In the genomic region with DNA sequence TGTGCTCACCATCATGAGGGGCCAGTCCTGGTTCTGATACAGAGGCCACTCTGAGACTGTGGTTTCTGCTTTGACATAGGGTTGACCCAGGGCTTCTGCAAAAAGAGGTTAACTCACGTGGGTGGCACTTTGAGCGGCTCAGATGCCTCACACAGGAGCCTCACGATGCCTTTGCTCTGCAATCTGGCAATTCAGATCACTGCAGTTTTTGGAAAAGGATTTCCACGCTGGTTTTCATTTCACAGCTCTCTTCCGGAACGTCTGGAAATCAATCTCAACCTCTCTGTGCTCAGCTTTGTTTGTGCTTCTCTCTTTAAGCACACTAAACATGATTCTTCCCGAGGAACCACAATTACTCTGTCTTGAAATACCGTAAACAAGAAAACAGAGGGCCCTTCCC, we compare ENCODE assay signal across 25 mouse cellular contexts. TPM values are rescaled to one million over a fixed set of nuclear protein-coding genes. Genes with fewer than 3 reads are reported as not detected.
DNase-seq lines count a peak whose midpoint lies in the region; ATAC-seq and TF ChIP-seq lines count a peak whose summit lies in the region.
"Had no signal": no experiment of that assay in that cellular context is flagged by ENCODE, and none has a peak within 500 bp of the region (broad histone marks: within the 10 kb centered on the region; RNA-seq: fewer than 3 reads in every experiment).

No protein-coding gene starts in this region.

- DNase-seq in cerebellum, adult 11-12 months, result peak; percentile 2
- no peak for DNase-seq in layer of hippocampus, adult 2 months (ENCODE audit: low spot score in 2 of 2)
- DNase-seq in layer of hippocampus, adult 9-11 months, result no peak
- DNase-seq in brain, adult 2 months (ENCODE audit: low read depth, low spot score), result peak; percentile 52
- DNase-seq in embryo, embryonic 11 days, result no peak
- DNase-seq: adrenal gland, adult 8-10 months; adrenal gland, postnatal 14 days; adrenal gland, postnatal 36 days; B cell, adult 2 months; cerebellum, adult 18-20 months; cerebellum, adult 8-10 months; cerebellum, adult 9-11 months; cerebellum, postnatal 14 days; cerebellum, postnatal 36 days; forebrain, postnatal 0 days had no signal

- no peak for TF ChIP-seq CTCF in layer of hippocampus, adult 2 months (conservative IDR thresholded peaks at IDR 0.05)

- no peak for ATAC-seq in cerebellum, adult (ENCODE audit: insufficient number of reproducible peaks, low FRiP score, low TSS enrichment)
- ATAC-seq: activated CD4-positive, CD25-positive, alpha-beta regulatory T cell, adult 4 months; CD4-positive, CD25-positive, alpha-beta regulatory T cell, adult 4 months; forebrain, embryonic 13.5 days; forebrain, embryonic 15.5 days; forebrain, postnatal 0 days; Patski had no signal

- H3K27ac ChIP-seq in layer of hippocampus, adult 2 months, result peak overlapping the region; percentile 44; the same call in 1 of the 2 replicates
- H3K27ac ChIP-seq: embryonic facial prominence, embryonic 10.5 days; embryonic facial prominence, embryonic 12.5 days; forebrain, embryonic 13.5 days; forebrain, embryonic 15.5 days had no signal

- no peak overlapping the region for H3K4me3 ChIP-seq in layer of hippocampus, adult 2 months
- H3K4me3 ChIP-seq: embryonic facial prominence, embryonic 10.5 days; embryonic facial prominence, embryonic 12.5 days; forebrain, embryonic 13.5 days; forebrain, embryonic 15.5 days had no signal

RNA-seq across cellular contexts. Expression of gene Kcnd3, which starts 14.4 kb away (rescaled TPM):
- total RNA-seq in layer of hippocampus, adult 2 months (2021), result 10 to 100 TPM; 60.2 to 64.9 TPM
- total RNA-seq: CH12.LX; common myeloid progenitor, adult 5-6 weeks had no signal

Comparison
In these comparisons a context has a peak if more than half of its experiments do, and no peak if none do; other contexts are left out.
1. DNase-seq: peak in cerebellum, adult 11-12 months (single experiment) and brain, adult 2 months (single experiment); none in layer of hippocampus, adult 2 months (0 of 2), layer of hippocampus, adult 9-11 months (single experiment) and embryo, embryonic 11 days (single experiment).